Mouse (Mus musculus) neural tube, postnatal 0 days (tissue): ENCODE data around the gene Mxd3. TPM values are rescaled to one million over a fixed set of nuclear protein-coding genes. Genes with fewer than 3 reads are reported as not detected.

Experiments
- polyA plus RNA-seq: library from polyadenylated mRNA; unstranded; fragments of >200 nt; fragmentation: Nextera tagmentation; extraction: Ambion mirVana; gene quantifications from 2 replicates; pipeline ENCODE4 v1.2.1, GENCODE M21; 2015

Mxd3 gene
- 4.4 and 5.2 TPM in 2 replicates for polyA plus RNA-seq

DNA sequence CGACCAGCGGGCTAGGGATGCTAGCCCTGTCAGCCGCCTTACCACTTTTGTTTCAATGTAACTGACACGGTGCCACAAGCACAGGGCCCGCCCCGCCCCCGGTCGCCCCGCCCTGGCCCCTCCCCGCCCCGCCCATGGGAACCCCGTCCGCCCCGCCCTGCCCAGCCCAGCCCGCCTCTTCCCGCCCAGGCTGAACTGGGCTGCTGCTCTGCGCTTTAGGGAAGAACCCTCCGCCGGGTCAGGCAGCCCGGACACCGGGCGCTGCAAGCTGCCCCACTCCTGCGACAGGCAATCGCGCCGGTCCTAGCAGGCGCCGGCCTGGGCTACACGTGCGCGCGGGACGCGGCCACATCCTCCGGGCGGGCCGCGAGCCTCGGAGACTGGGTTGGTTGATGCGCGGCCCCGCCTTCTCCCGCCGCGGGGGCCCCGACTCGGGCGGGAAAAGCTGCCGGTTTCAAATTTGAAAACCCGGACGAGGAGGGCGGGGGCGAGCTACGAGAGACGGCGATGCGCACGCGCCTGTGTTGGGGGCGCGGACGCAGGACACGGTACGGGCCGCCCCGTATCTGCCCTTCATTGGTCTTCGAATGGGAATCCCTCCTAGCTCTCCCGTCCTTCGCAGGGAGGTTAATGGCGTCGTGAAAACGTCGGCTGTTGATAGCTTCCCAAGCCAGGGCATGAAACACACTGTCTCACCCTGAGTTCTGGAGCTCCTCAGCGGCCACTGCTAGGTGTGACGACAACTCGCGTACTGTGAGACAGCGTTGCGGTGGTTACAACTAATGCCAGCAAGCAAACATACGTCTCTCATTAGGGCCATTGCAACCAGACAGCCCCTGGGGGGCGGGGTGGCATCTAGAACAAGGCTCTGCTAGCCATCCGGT is at the start of gene Mxd3:
Gene Mxd3 (minus strand): TSS at position 141 of the 884 bp plus-strand sequence.

GRCm38 (mm10) chr13:55369531-55370114 is 40.0 kb upstream of the Mxd3 start, which contains the start of gene Rgs14:
Gene Rgs14 (plus strand): TSS chr13:55369732.

GRCm38 (mm10) chr13:55362453-55363060 is 32.9 kb upstream of the Mxd3 start, which contains the start of gene Lman2:
Gene Lman2 (minus strand): TSS chr13:55362783.

DNA sequence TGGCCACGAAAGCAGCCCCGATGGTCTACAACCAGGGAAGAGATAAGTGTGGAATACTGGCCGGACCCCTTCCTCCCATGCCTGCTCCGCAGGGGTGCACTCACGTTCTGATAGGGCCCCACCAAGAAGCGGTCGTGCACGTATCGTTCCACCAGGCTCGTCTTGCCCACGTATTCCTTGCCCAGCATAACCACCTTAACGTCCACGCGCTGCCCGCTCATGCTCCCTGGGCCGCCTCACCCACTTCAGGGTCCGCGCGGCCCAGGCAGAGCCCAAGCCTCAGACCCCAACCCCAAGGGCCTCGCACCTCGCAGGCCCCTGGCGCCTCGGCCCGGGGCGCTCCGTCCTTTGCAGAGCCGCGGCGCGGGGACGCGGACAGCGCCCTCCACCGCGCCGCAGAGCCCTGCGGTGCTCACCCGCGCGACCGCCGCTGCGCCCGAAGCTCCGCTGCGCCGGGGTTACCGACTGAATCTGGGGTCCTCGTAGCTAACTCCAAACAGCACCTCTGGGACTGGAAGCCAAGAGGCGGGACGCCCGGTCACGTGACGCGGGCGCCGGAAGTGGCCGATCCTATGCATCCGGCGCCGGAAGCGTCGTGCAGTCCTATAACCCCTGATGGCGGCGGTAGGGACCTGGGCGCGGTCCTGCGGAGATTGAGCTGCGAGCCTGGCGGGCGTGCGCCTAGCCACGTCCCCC is 8.0 kb downstream of the Mxd3 start, which contains the start of gene Rab24:
Gene Rab24 (minus strand): TSS at position 513 of the 696 bp plus-strand sequence.

GRCm38 (mm10) chr13:55319931-55320533 is 9.6 kb downstream of the Mxd3 start, which contains the start of gene Prelid1:
Gene Prelid1 (plus strand): TSS chr13:55320500.

Other genes starting within 250 kb of the Mxd3 start
- 12.2 and 13.9 TPM in 2 replicates for gene Uimc1, start 229.5 kb downstream of the Mxd3 start, polyA plus RNA-seq
- gene Zfp346, start 224.5 kb downstream of the Mxd3 start, polyA plus RNA-seq: 23.9 and 26.7 TPM in 2 replicates
- not detected in 2 replicates for gene Gm17617, start 196.3 kb downstream of the Mxd3 start, polyA plus RNA-seq
- gene Fgfr4, start 177.2 kb downstream of the Mxd3 start, polyA plus RNA-seq: 1.4 and 1.7 TPM in 2 replicates
- gene Nsd1, start 120.0 kb downstream of the Mxd3 start, polyA plus RNA-seq: 63.5 and 67.6 TPM in 2 replicates
- 302 and 314 TPM in 2 replicates for gene Prelid1, start 9.3 kb downstream of the Mxd3 start, polyA plus RNA-seq
- gene Rab24, start 7.9 kb downstream of the Mxd3 start, polyA plus RNA-seq: 98.3 and 99.3 TPM in 2 replicates
- gene Lman2, start 33.0 kb upstream of the Mxd3 start, polyA plus RNA-seq: 34.2 and 36.2 TPM in 2 replicates
- gene Rgs14, start 39.9 kb upstream of the Mxd3 start, polyA plus RNA-seq: 0.52 and 0.63 TPM in 2 replicates
- not detected in 2 replicates for gene Slc34a1, start 68.4 kb upstream of the Mxd3 start, polyA plus RNA-seq
- gene Pfn3, start 85.4 kb upstream of the Mxd3 start, polyA plus RNA-seq: 1.5 and 3.3 TPM in 2 replicates
- 0.11 and 0.63 TPM in 2 replicates for gene F12, start 97.0 kb upstream of the Mxd3 start, polyA plus RNA-seq
- gene Grk6, start 115.2 kb upstream of the Mxd3 start, polyA plus RNA-seq: 33.0 and 37.2 TPM in 2 replicates
- gene Prr7, start 134.4 kb upstream of the Mxd3 start, polyA plus RNA-seq: 5.5 and 6.3 TPM in 2 replicates
- gene Dbn1, start 158.3 kb upstream of the Mxd3 start, polyA plus RNA-seq: 261 and 300 TPM in 2 replicates
- 141 and 174 TPM in 2 replicates for gene Pdlim7, start 183.9 kb upstream of the Mxd3 start, polyA plus RNA-seq
- gene Dok3, start 199.5 kb upstream of the Mxd3 start, polyA plus RNA-seq: 2.1 and 2.5 TPM in 2 replicates
- gene Ddx41, start 206.8 kb upstream of the Mxd3 start, polyA plus RNA-seq: 37.2 and 40.7 TPM in 2 replicates
- gene Fam193b, start 241.3 kb upstream of the Mxd3 start, polyA plus RNA-seq: 30.6 and 35.3 TPM in 2 replicates
- gene Tmed9, start 243.9 kb upstream of the Mxd3 start, polyA plus RNA-seq: 100 TPM in 2 replicates